Mouse (Mus musculus) spleen, postnatal 36 days (tissue): Measurements from ENCODE around the gene Eno2.
"Not testable (repeated sequence)": the region's sequence is repeated elsewhere in the genome, so short reads cannot be mapped to it uniquely, and the experiment has no call there.

ENCODE experiments used
- DNase-seq, 2 experiments: peaks; one replicate each; pipeline ENCODE4 v3.0.0; 2022; ENCODE audit warnings: low spot score in 2 of 2, mixed read lengths in 1 of 2

Eno2 gene

GRCm38 (mm10) chr6:124805341-124806321 is 36.2 kb upstream of the Eno2 start:
- peak; percentile 80 to 86 for DNase-seq

- DNase-seq, result no peak
Observed at GRCm38 (mm10) chr6:124804341-124804740, 34.9 kb upstream of the Eno2 start.

GRCm38 (mm10) chr6:124803691-124804090 is 34.2 kb upstream of the Eno2 start:
- DNase-seq, result not testable (repeated sequence)

- no peak for DNase-seq
Observed at GRCm38 (mm10) chr6:124803061-124803460, 33.6 kb upstream of the Eno2 start.

- not testable (repeated sequence) for DNase-seq
Observed at GRCm38 (mm10) chr6:124802400-124802799, 32.9 kb upstream of the Eno2 start.

GRCm38 (mm10) chr6:124796200-124796599 is 26.7 kb upstream of the Eno2 start:
- no peak for DNase-seq

GRCm38 (mm10) chr6:124795781-124796180 is 26.3 kb upstream of the Eno2 start:
- no peak for DNase-seq

- no peak for DNase-seq
Observed at GRCm38 (mm10) chr6:124791911-124792310, 22.4 kb upstream of the Eno2 start.

GRCm38 (mm10) chr6:124790121-124790520 is 20.6 kb upstream of the Eno2 start:
- DNase-seq, result no peak

- DNase-seq, result no peak
Observed at GRCm38 (mm10) chr6:124789519-124789918, 20.0 kb upstream of the Eno2 start.

GRCm38 (mm10) chr6:124787722-124788121 is 18.2 kb upstream of the Eno2 start:
- no peak for DNase-seq

- no peak for DNase-seq
Observed at GRCm38 (mm10) chr6:124786756-124787420, 17.4 kb upstream of the Eno2 start.

- DNase-seq, result peak; percentile 57 to 60
Observed at GRCm38 (mm10) chr6:124782436-124782835, 13.0 kb upstream of the Eno2 start.

- no peak for DNase-seq
Observed at GRCm38 (mm10) chr6:124780917-124781316, 11.4 kb upstream of the Eno2 start.

GRCm38 (mm10) chr6:124779984-124780416 is 10.5 kb upstream of the Eno2 start:
- no peak for DNase-seq

GRCm38 (mm10) chr6:124779222-124779983 is 9.9 kb upstream of the Eno2 start, which contains the start of gene Lrrc23:
Gene Lrrc23, minus strand, starts transcription at chr6:124779727.
- peak; percentile 61 to 70 for DNase-seq

- no peak for DNase-seq
Observed at GRCm38 (mm10) chr6:124770511-124770910, 1.0 kb upstream of the Eno2 start.

GRCm38 (mm10) chr6:124770013-124770412 is 540 bp upstream of the Eno2 start:
- DNase-seq, result no peak

- DNase-seq, result no peak
Observed at GRCm38 (mm10) chr6:124768704-124769044, 799 bp downstream of the Eno2 start.

- DNase-seq, result no peak
Observed at GRCm38 (mm10) chr6:124767920-124768703, 1.4 kb downstream of the Eno2 start.

- no peak for DNase-seq
Observed at GRCm38 (mm10) chr6:124767536-124767919, 1.9 kb downstream of the Eno2 start.
